Mouse (Mus musculus) hindbrain, embryonic 10.5 days (tissue): Measurements from ENCODE around the gene Kctd5. TPM values are rescaled to one million over a fixed set of nuclear protein-coding genes. Genes with fewer than 3 reads are reported as not detected.
A peak's percentile ranks its signal among the peaks of the same experiment; 100 is the strongest.

Experiments
- DNase-seq: peaks from one replicate; pipeline ENCODE4 v3.0.0-alpha.2; 2017; ENCODE audit warnings: low spot score
- H3K27ac ChIP-seq: fragments of 300-500 bp; sonication (generic); 2 replicates; pipeline ENCODE4 v1.5.1; 2016; ENCODE audit warnings: mild to moderate bottlenecking, moderate library complexity
- H3K27me3 ChIP-seq: fragments of 300-500 bp; sonication (generic); 2 replicates; pipeline ENCODE4 v1.6.1; 2016; ENCODE audit warnings: mild to moderate bottlenecking; ENCODE audit not compliant: poor library complexity, insufficient read depth, severe bottlenecking
- H3K36me3 ChIP-seq: fragments of 300-500 bp; sonication (generic); 2 replicates; pipeline ENCODE4 v1.6.1; 2016; ENCODE audit warnings: mild to moderate bottlenecking, moderate library complexity
- H3K4me1 ChIP-seq: fragments of 300-500 bp; sonication (generic); replicated peaks from 2 replicates; pipeline ENCODE4 v1.6.1; 2016; ENCODE audit warnings: mild to moderate bottlenecking
- H3K4me3 ChIP-seq: fragments of 300-500 bp; sonication (generic); 2 replicates; pipeline ENCODE4 v1.5.1; 2016; ENCODE audit warnings: mild to moderate bottlenecking, moderate library complexity
- H3K9me3 ChIP-seq: fragments of 300-500 bp; sonication (generic); 2 replicates; pipeline ENCODE4 v1.6.1; 2016; ENCODE audit warnings: mild to moderate bottlenecking, moderate library complexity
- WGBS: fragments of 180-500 bp; shearing (Covaris S2); methylation state at CpG from one replicate; pipeline ENCODE4 v1.1.7; 2016; 5-methylcytosine and 5-hydroxymethylcytosine counted together
- polyA plus RNA-seq: library from polyadenylated mRNA; unstranded; fragments of >200 nt; fragmentation: Nextera tagmentation; extraction: Ambion mirVana; gene quantifications from 2 replicates; pipeline ENCODE4 v1.2.1, GENCODE M21; 2016

Kctd5 gene
- polyA plus RNA-seq, 1 experiment from 2014 or later: 90.8 TPM

GRCm38 (mm10) chr17:24029477-24029876, 43.8 kb downstream of the Kctd5 start:
- no peaks in the 10 kb centered on the region for H3K27me3 ChIP-seq
- no peaks in the 10 kb centered on the region for H3K36me3 ChIP-seq
- 85% methylated on average over 7 of the region's 7 CpGs for WGBS
- no peak for DNase-seq
- H3K27ac ChIP-seq: no peak overlapping the region
- no peaks in the 10 kb centered on the region for H3K4me1 ChIP-seq
- no peak overlapping the region for H3K4me3 ChIP-seq
- no peaks in the 10 kb centered on the region for H3K9me3 ChIP-seq

- H3K9me3 ChIP-seq: no peaks in the 10 kb centered on the region
- H3K27ac ChIP-seq: no peak overlapping the region
- no peak for DNase-seq
- 77% methylated on average over 5 of the region's 5 CpGs for WGBS
- H3K4me1 ChIP-seq: no peaks in the 10 kb centered on the region
- no peaks in the 10 kb centered on the region for H3K36me3 ChIP-seq
- no peak overlapping the region for H3K4me3 ChIP-seq
- no peaks in the 10 kb centered on the region for H3K27me3 ChIP-seq
Measured at GRCm38 (mm10) chr17:24021375-24022199, 51.7 kb downstream of the Kctd5 start.

GRCm38 (mm10) chr17:24020696-24021095, 52.6 kb downstream of the Kctd5 start:
- no peaks in the 10 kb centered on the region for H3K9me3 ChIP-seq
- H3K4me1 ChIP-seq: no peaks in the 10 kb centered on the region
- no peak overlapping the region for H3K27ac ChIP-seq
- 87% methylated on average over 6 of the region's 6 CpGs for WGBS
- no peak for DNase-seq
- H3K36me3 ChIP-seq: no peaks in the 10 kb centered on the region
- H3K27me3 ChIP-seq: no peaks in the 10 kb centered on the region
- no peak overlapping the region for H3K4me3 ChIP-seq

- Histone ChIP-seq H3K4me3 (no peak overlapping the region), H3K27me3 (no peaks in the 10 kb centered on the region), H3K9me3 (no peaks in the 10 kb centered on the region), H3K27ac (no peak overlapping the region), H3K36me3 (no peaks in the 10 kb centered on the region), H3K4me1 (no peaks in the 10 kb centered on the region)
- DNase-seq: peak; percentile 27
- 29% methylated on average over 14 of the region's 14 CpGs for WGBS
Measured at GRCm38 (mm10) chr17:24015727-24016126, 57.6 kb downstream of the Kctd5 start.

- H3K9me3 ChIP-seq: no peaks in the 10 kb centered on the region
- 86% methylated on average over 5 of the region's 5 CpGs for WGBS
- no peak overlapping the region for H3K27ac ChIP-seq
- DNase-seq: no peak
- no peaks in the 10 kb centered on the region for H3K27me3 ChIP-seq
- no peak overlapping the region for H3K4me3 ChIP-seq
- no peaks in the 10 kb centered on the region for H3K4me1 ChIP-seq
- no peaks in the 10 kb centered on the region for H3K36me3 ChIP-seq
Measured at GRCm38 (mm10) chr17:24014433-24014965, 58.8 kb downstream of the Kctd5 start.

- no peaks in the 10 kb centered on the region for H3K36me3 ChIP-seq
- H3K27me3 ChIP-seq: no peaks in the 10 kb centered on the region
- no peak overlapping the region for H3K4me3 ChIP-seq
- WGBS: 85% methylated on average over 2 of the region's 2 CpGs
- no peak overlapping the region for H3K27ac ChIP-seq
- no peaks in the 10 kb centered on the region for H3K9me3 ChIP-seq
- no peaks in the 10 kb centered on the region for H3K4me1 ChIP-seq
- DNase-seq: no peak
Measured at GRCm38 (mm10) chr17:24012921-24013320, 60.4 kb downstream of the Kctd5 start.

GRCm38 (mm10) chr17:24009617-24010016, 63.7 kb downstream of the Kctd5 start:
- no peaks in the 10 kb centered on the region for H3K27me3 ChIP-seq
- WGBS: 64% methylated on average over 5 of the region's 5 CpGs
- peaks cover 5% of the 10 kb centered on the region; the same call in 1 of the 2 replicates for H3K9me3 ChIP-seq
- H3K4me3 ChIP-seq: no peak overlapping the region
- no peaks in the 10 kb centered on the region for H3K36me3 ChIP-seq
- H3K27ac ChIP-seq: no peak overlapping the region
- no peak for DNase-seq
- no peaks in the 10 kb centered on the region for H3K4me1 ChIP-seq

- WGBS: 84% methylated on average over 4 of the region's 4 CpGs
- Histone ChIP-seq H3K27ac (no peak overlapping the region), H3K9me3 (peaks cover 5% of the 10 kb centered on the region; the same call in 1 of the 2 replicates), H3K4me1 (no peaks in the 10 kb centered on the region), H3K4me3 (no peak overlapping the region), H3K36me3 (no peaks in the 10 kb centered on the region), H3K27me3 (no peaks in the 10 kb centered on the region)
- DNase-seq: no peak
Measured at GRCm38 (mm10) chr17:24008105-24008504, 65.2 kb downstream of the Kctd5 start.

GRCm38 (mm10) chr17:24007391-24007790, 65.9 kb downstream of the Kctd5 start:
- WGBS: 83% methylated on average over 1 of the region's 1 CpGs
- DNase-seq: no peak

GRCm38 (mm10) chr17:24006930-24007329, 66.4 kb downstream of the Kctd5 start:
- 53% methylated on average over 2 of the region's 2 CpGs for WGBS
- Histone ChIP-seq H3K9me3 (peaks cover 5% of the 10 kb centered on the region; the same call in 1 of the 2 replicates), H3K27ac (no peak overlapping the region), H3K4me1 (no peaks in the 10 kb centered on the region), H3K36me3 (no peaks in the 10 kb centered on the region), H3K4me3 (no peak overlapping the region), H3K27me3 (no peaks in the 10 kb centered on the region)
- DNase-seq: no peak

More at GRCm38 (mm10) chr17:24007391-24007790, 65.9 kb downstream of the Kctd5 start:
- H3K9me3 ChIP-seq: peaks cover 5% of the 10 kb centered on the region; the same call in 1 of the 2 replicates
- no peaks in the 10 kb centered on the region for H3K4me1 ChIP-seq
- no peak overlapping the region for H3K4me3 ChIP-seq
- no peak overlapping the region for H3K27ac ChIP-seq
- H3K36me3 ChIP-seq: no peaks in the 10 kb centered on the region
- no peaks in the 10 kb centered on the region for H3K27me3 ChIP-seq

GRCm38 (mm10) chr17:24005049-24005448, 68.2 kb downstream of the Kctd5 start:
- no peak overlapping the region for H3K27ac ChIP-seq
- no peak for DNase-seq
- no peaks in the 10 kb centered on the region for H3K4me1 ChIP-seq
- H3K36me3 ChIP-seq: no peaks in the 10 kb centered on the region
- no peaks in the 10 kb centered on the region for H3K27me3 ChIP-seq
- H3K9me3 ChIP-seq: peaks cover 5% of the 10 kb centered on the region; the same call in 1 of the 2 replicates
- WGBS: 92% methylated on average over 3 of the region's 3 CpGs
- H3K4me3 ChIP-seq: no peak overlapping the region

- WGBS: 93% methylated on average over 14 of the region's 14 CpGs
- DNase-seq: no peak
- Histone ChIP-seq H3K4me3 (no peak overlapping the region), H3K9me3 (peaks cover 5% of the 10 kb centered on the region; the same call in 1 of the 2 replicates), H3K4me1 (no peaks in the 10 kb centered on the region), H3K27ac (no peak overlapping the region), H3K36me3 (no peaks in the 10 kb centered on the region), H3K27me3 (no peaks in the 10 kb centered on the region)
Measured at GRCm38 (mm10) chr17:24004071-24004665, 69.1 kb downstream of the Kctd5 start.

GRCm38 (mm10) chr17:24000404-24000803, 72.9 kb downstream of the Kctd5 start:
- Histone ChIP-seq H3K27me3 (no peaks in the 10 kb centered on the region), H3K27ac (no peak overlapping the region), H3K9me3 (peaks cover 2% of the 10 kb centered on the region; the same call in 1 of the 2 replicates), H3K4me3 (no peak overlapping the region), H3K4me1 (peaks cover 12% of the 10 kb centered on the region), H3K36me3 (no peaks in the 10 kb centered on the region)
- no peak for DNase-seq
- 64% methylated on average over 5 of the region's 5 CpGs for WGBS
